Mouse (Mus musculus): Measurements from ENCODE around the gene Ap2b1.

DNA sequence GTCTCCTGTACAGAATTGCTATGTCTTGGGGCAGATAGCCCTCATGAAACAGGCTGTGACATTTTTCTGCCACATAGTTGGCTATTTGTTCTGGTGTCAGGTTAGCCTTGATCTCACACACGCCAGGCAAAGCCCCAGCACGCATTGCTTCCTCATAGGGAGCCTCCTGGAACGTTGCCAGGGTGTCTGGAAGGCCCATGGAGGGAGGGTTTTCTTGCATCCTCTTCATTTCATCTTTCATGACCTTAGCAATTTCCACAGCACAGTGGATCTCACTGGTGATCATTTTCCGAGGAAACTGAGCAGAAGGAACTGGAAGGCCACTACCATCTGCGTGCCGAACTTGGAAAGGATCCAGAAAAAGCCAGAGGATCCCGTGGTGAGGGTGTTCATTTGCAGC is 22.6 kb upstream of the Ap2b1 start:
- no peak for TF ChIP-seq CTCF (IDR thresholded peaks at IDR 0.05)
- no peak for TF ChIP-seq EP300 (IDR thresholded peaks at IDR 0.05; ENCODE audit: insufficient read depth, low read depth, low read length)
- no peak for TF ChIP-seq POLR2A (IDR thresholded peaks at IDR 0.05; ENCODE audit: insufficient read depth, low read depth, low read length)

All from heart, adult 2 months (tissue).